Mouse (Mus musculus): ENCODE data around the gene Rilpl1.
"Not testable (repeated sequence)": the region's sequence is repeated elsewhere in the genome, so short reads cannot be mapped to it uniquely, and the experiment has no call there.

DNA sequence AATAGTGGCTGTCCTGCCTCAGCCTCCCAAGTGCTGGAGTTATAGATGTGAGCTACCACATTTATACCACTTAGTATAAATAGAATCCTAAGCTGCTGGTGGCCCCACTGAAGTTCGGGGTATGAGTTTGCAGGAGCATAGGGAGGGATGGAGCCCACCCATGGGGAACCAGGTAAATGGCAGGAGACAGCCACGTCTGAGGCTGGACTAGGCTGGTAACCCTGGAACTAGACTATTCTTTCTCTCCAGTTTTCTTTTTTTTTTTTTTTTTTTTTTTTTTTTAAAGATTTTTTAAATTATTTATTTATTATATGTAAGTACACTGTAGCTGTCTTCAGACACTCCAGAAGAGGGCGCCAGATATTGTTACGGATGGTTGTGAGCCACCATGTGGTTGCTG lies 31.2 kb downstream of the Rilpl1 start:
- not testable (repeated sequence) for TF ChIP-seq CTCF (IDR thresholded peaks at IDR 0.05; ENCODE audit: extremely low read depth, insufficient read length, insufficient replicate concordance, low read depth, low read length); POLR2A (IDR thresholded peaks at IDR 0.05; ENCODE audit: low read depth, low read length)
